Mouse (Mus musculus) small intestine, adult 2 months (tissue): ENCODE measurements around the gene Slc50a1.

ENCODE experiments used
- CTCF ChIP-seq: fragments of 200-500 bp; IDR thresholded peaks from 2 replicates; pipeline ENCODE4 v1.5.1; 2012; ENCODE audit warnings: low read depth, mild to moderate bottlenecking, control low read depth, inconsistent platforms, low read length, moderate library complexity, mixed read lengths; ENCODE audit not compliant: insufficient replicate concordance, insufficient read length; ENCODE audit errors: extremely low read depth
- POLR2A ChIP-seq: fragments of 200-500 bp; IDR thresholded peaks from 2 replicates; pipeline ENCODE4 v1.6.1; 2012; ENCODE audit warnings: low read depth, mild to moderate bottlenecking, control low read depth, inconsistent platforms, low read length, moderate library complexity

GRCm38 (mm10) chr3:89295685-89296230, 25.4 kb upstream of the Slc50a1 start:
- TF ChIP-seq POLR2A (no peak), CTCF (no peak)
